Mouse (Mus musculus) heart, embryonic 12.5 days (tissue): ENCODE results near the gene Arhgef39. TPM values are rescaled to one million over a fixed set of nuclear protein-coding genes. Genes with fewer than 3 reads are reported as not detected.

ENCODE experiments used
- ATAC-seq: fragments of 200-750 bp; cut with Nextera tagmentation; 2 replicates; pipeline ENCODE4 v1.8.0; 2017; ENCODE audit warnings: moderate TSS enrichment, moderate library complexity; ENCODE audit not compliant: insufficient number of reproducible peaks, low FRiP score
- H3K27ac ChIP-seq: fragments of 300-500 bp; sonication (generic); 2 replicates; pipeline ENCODE4 v1.5.1; 2016; ENCODE audit warnings: mild to moderate bottlenecking, moderate library complexity; ENCODE audit not compliant: poor library complexity, severe bottlenecking
- H3K27me3 ChIP-seq: fragments of 300-500 bp; sonication (generic); replicated peaks from 2 replicates; pipeline ENCODE4 v1.6.1; 2016; ENCODE audit warnings: mild to moderate bottlenecking, moderate library complexity
- H3K36me3 ChIP-seq: fragments of 300-500 bp; sonication (generic); 2 replicates; pipeline ENCODE4 v1.6.1; 2016; ENCODE audit warnings: mild to moderate bottlenecking, moderate library complexity
- H3K4me1 ChIP-seq: fragments of 300-500 bp; sonication (generic); replicated peaks from 2 replicates; pipeline ENCODE4 v1.6.1; 2016; ENCODE audit warnings: mild to moderate bottlenecking
- H3K4me2 ChIP-seq: fragments of 300-500 bp; sonication (generic); 2 replicates; pipeline ENCODE4 v1.6.1; 2016; ENCODE audit warnings: mild to moderate bottlenecking, moderate library complexity
- H3K4me3 ChIP-seq: fragments of 300-500 bp; sonication (generic); 2 replicates; pipeline ENCODE4 v1.5.1; 2016; ENCODE audit warnings: mild to moderate bottlenecking
- H3K9ac ChIP-seq: fragments of 300-500 bp; sonication (generic); 2 replicates; pipeline ENCODE4 v1.6.1; 2016; ENCODE audit warnings: mild to moderate bottlenecking, moderate library complexity
- H3K9me3 ChIP-seq: fragments of 300-500 bp; sonication (generic); replicated peaks from 2 replicates; pipeline ENCODE4 v1.6.1; 2016; ENCODE audit warnings: mild to moderate bottlenecking, moderate library complexity
- WGBS: fragments of 180-500 bp; shearing (Covaris S2); methylation state at CpG from one replicate; pipeline ENCODE4 v1.1.7; 2016; 5-methylcytosine and 5-hydroxymethylcytosine counted together
- polyA plus RNA-seq: library from polyadenylated mRNA; unstranded; fragments of >200 nt; fragmentation: Nextera tagmentation; extraction: Ambion mirVana; gene quantifications from 2 replicates; pipeline ENCODE4 v1.2.1, GENCODE M21; 2016

Arhgef39 gene
- polyA plus RNA-seq, 1 experiment from 2014 or later = 37.7 TPM

DNA sequence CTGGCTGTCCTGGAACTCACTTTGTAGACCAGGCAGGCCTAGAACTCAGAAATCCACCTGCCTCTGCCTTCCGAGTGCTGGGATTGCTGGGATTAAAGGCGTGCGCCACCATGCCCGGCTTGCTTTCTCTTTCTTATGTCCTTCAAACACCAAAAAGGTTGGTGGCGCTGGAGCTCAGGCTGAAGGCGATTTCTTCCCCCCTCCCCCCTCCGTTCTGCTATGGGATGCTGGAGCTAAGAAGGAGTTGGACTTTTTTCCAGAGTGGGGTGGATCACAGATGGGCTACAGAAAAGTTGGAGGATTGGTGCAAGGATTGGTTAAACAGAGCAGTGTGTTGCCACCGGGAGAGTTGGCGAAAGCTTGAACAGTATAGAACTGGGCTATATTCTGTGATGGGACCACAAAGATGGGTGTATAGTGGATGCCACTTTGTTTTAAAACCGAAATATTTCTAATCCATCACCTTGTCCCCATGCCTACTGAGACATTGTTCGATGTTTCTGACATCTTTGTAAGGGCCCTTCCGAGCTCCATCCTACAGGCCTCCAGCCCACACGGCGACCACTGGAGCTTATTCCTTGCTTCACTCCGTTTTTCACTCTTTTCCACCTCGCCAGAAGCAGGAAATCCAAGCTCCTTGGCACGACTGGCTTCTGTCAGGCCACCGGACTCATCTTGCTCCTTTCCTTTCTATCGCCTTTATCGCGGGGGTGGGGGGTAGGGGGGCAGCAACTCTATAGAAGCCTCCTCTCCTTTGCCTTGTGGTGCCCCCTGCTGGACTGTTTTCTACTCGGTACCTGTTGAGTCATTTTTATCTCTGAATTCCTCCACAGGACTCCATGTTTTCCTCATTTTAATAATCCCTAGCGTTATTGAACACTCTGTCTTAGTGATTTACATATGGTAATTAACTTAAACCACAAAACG lies 20.3 kb downstream of the Arhgef39 start:
- H3K4me2 ChIP-seq = peak overlapping the region; percentile 48

GRCm38 (mm10) chr4:43478534-43478858 lies 21.0 kb downstream of the Arhgef39 start:
- H3K9ac ChIP-seq = peak overlapping the region; percentile 40; the same call in 1 of the 2 replicates

More for the DNA sequence above, 20.3 kb downstream of the Arhgef39 start:
- Histone ChIP-seq H3K27ac (no peak overlapping the region), H3K4me1 (no peaks in the 10 kb centered on the region; the same call in 1 of the 2 replicates), H3K36me3 (no peaks in the 10 kb centered on the region), H3K4me3 (peak overlapping the region; percentile 8; the same call in 1 of the 2 replicates), H3K9me3 (no peaks in the 10 kb centered on the region), H3K27me3 (peaks cover 4% of the 10 kb centered on the region; the same call in 1 of the 2 replicates), H3K9ac (no peak overlapping the region)
- WGBS = 44% methylated on average over 24 of the region's 24 CpGs
- ATAC-seq = no peak

DNA sequence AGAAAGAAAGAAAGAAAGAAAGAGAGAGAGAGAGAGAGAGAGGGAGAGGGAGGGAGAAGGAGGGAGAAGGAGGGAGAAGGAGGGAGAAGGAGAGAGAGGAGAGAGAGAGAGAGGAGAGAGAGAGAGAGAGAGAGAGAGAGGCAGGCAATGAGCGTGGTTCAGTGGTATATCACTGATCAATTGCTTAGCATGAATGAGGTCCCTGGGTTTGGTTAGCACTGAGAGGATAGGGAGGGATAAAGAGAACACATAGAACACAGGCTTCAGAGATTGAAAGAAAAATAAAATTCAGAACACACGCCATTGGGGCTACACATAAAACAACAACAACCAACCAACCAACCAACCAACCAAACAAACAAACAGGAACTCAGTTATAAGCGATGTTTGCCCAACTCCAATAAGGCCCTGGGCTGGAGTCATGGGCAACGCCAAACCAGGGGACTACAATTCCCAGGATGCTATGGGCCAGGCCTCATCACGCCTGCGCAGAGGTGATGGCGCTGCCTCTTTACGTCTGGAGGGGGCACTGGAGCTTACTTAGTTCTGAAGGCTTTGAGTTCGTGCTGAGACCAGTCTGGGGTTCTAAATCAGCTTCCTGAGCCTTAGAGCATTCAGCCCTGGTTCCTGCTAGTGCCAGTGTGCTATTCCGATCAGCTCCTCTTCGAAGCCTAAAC lies 21.5 kb downstream of the Arhgef39 start:
- peak; percentile 94 for ATAC-seq
- H3K4me1 ChIP-seq = no peaks in the 10 kb centered on the region; the same call in 1 of the 2 replicates
- H3K27me3 ChIP-seq = no peaks in the 10 kb centered on the region
- H3K27ac ChIP-seq = no peak overlapping the region
- H3K36me3 ChIP-seq = no peaks in the 10 kb centered on the region
- H3K9me3 ChIP-seq = no peaks in the 10 kb centered on the region
- 15% methylated on average over 11 of the region's 11 CpGs for WGBS
- peak overlapping the region; percentile 25 for H3K4me3 ChIP-seq
- peak overlapping the region; percentile 40; the same call in 1 of the 2 replicates for H3K9ac ChIP-seq
- H3K4me2 ChIP-seq = peak overlapping the region; percentile 56

More at GRCm38 (mm10) chr4:43478534-43478858, 21.0 kb downstream of the Arhgef39 start:
- 0 out of 2 replicates have a peak, but pooled peaks have one; percentile 10 for ATAC-seq
- peak overlapping the region; percentile 56 for H3K4me2 ChIP-seq
- no peak overlapping the region for H3K27ac ChIP-seq
- H3K4me1 ChIP-seq = no peaks in the 10 kb centered on the region; the same call in 1 of the 2 replicates
- peaks cover 2% of the 10 kb centered on the region; the same call in 1 of the 2 replicates for H3K27me3 ChIP-seq
- H3K9me3 ChIP-seq = no peaks in the 10 kb centered on the region
- WGBS = 46% methylated on average over 8 of the region's 8 CpGs
- H3K4me3 ChIP-seq = peak overlapping the region; percentile 25
- H3K36me3 ChIP-seq = no peaks in the 10 kb centered on the region

DNA sequence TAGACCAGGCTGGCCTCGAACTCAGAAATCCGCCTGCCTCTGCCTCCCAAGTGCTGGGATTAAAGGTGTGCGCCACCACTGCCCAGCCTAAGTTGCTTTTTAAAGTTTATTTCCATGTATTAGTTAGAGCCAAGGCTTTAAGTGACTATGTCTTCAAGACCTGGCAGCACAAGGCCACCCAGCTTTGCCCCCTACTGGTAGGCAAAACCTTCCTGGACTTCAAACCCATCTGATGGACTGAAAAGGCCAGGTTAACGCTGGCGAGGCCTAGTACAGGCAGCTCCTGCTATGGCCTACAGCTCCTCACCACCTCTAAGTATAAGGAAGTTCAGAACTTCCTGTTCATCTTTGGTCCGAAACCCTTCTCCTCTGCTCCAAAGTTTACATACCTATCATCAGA lies 22.9 kb downstream of the Arhgef39 start:
- H3K27me3 ChIP-seq = no peaks in the 10 kb centered on the region
- H3K27ac ChIP-seq = no peak overlapping the region
- no peaks in the 10 kb centered on the region for H3K36me3 ChIP-seq
- H3K9ac ChIP-seq = no peak overlapping the region
- no peaks in the 10 kb centered on the region; the same call in 1 of the 2 replicates for H3K4me1 ChIP-seq
- no peaks in the 10 kb centered on the region for H3K9me3 ChIP-seq
- 82% methylated on average over 6 of the region's 6 CpGs for WGBS
- H3K4me3 ChIP-seq = no peak overlapping the region
- H3K4me2 ChIP-seq = no peak overlapping the region
- ATAC-seq = no peak

DNA sequence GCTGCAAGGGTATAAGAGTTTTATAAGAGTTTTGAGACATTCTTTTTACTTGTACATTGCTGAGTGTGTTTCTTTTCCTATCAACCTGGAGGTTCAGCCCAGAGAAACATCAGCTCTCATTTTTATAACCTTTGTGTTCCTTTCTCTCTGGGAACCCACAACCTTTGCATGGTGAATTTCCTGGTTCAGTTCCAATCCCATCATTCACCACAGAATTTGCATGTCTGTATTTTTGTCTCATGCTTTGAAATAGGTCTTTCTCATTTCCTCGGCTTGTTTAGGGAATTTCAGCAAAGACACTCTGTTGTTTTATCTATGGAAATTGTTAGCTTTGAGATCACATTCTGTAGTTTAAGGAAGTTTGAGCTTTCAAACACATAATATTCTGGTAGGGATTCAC lies 25.9 kb downstream of the Arhgef39 start:
- H3K4me2 ChIP-seq = no peak overlapping the region
- H3K9me3 ChIP-seq = no peaks in the 10 kb centered on the region
- H3K9ac ChIP-seq = no peak overlapping the region
- no peaks in the 10 kb centered on the region for H3K27me3 ChIP-seq
- no peak overlapping the region for H3K4me3 ChIP-seq
- ATAC-seq = no peak
- 70% methylated on average over 1 of the region's 1 CpGs for WGBS
- H3K27ac ChIP-seq = no peak overlapping the region
- no peaks in the 10 kb centered on the region; the same call in 1 of the 2 replicates for H3K4me1 ChIP-seq
- no peaks in the 10 kb centered on the region for H3K36me3 ChIP-seq

DNA sequence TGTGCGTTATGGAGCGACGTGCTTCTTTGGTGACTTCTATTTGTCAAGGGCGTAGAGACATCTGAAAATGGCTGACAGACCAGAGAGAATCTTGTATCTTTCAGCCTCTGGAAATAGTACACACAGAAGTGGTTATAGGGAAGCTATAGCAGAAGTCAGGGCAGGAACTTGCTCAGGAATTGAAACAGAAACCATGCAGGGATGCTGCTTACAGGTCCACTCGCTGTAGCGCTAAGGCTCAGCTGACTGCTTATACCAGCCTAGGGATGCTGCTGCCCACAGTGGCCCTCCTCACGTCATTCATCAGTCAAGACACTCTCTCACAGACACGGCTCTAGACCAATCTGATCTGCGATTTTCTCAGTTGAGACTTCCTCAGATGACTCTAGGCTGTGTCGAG lies 29.2 kb downstream of the Arhgef39 start:
- H3K36me3 ChIP-seq = no peaks in the 10 kb centered on the region
- H3K4me1 ChIP-seq = no peaks in the 10 kb centered on the region
- no peak overlapping the region for H3K27ac ChIP-seq
- 87% methylated on average over 10 of the region's 10 CpGs for WGBS
- H3K4me3 ChIP-seq = no peak overlapping the region
- no peak overlapping the region for H3K9ac ChIP-seq
- ATAC-seq = no peak
- H3K9me3 ChIP-seq = no peaks in the 10 kb centered on the region
- no peak overlapping the region for H3K4me2 ChIP-seq
- no peaks in the 10 kb centered on the region for H3K27me3 ChIP-seq

- no peaks in the 10 kb centered on the region for H3K27me3 ChIP-seq
- no peak overlapping the region for H3K4me3 ChIP-seq
- WGBS = 85% methylated on average over 7 of the region's 7 CpGs
- no peaks in the 10 kb centered on the region for H3K9me3 ChIP-seq
- H3K9ac ChIP-seq = no peak overlapping the region
- no peak overlapping the region for H3K4me2 ChIP-seq
- ATAC-seq = no peak
- H3K36me3 ChIP-seq = no peaks in the 10 kb centered on the region
- no peaks in the 10 kb centered on the region for H3K4me1 ChIP-seq
- H3K27ac ChIP-seq = no peak overlapping the region
Measured at GRCm38 (mm10) chr4:43466872-43467271, 32.6 kb downstream of the Arhgef39 start.

DNA sequence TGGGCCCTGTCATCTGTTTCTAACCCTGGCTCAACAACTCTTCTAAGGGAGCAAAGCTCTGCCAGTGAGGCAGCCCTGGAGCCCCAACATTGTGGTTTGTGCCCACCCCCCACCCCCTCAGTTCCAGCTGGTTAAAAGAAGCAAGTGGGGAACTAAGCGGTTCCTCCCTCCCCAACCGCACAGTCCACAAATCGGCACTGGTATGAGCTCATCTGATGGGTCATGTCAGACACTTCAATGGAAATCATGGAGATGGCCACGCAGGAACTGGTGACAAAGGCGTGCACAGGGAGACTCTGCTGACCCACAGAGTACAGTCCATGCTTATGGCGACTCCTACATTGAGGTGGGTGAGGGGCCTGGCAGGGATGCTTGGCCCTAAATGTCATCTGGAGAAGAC lies 33.6 kb downstream of the Arhgef39 start:
- no peaks in the 10 kb centered on the region for H3K9me3 ChIP-seq
- H3K4me1 ChIP-seq = no peaks in the 10 kb centered on the region
- WGBS = 77% methylated on average over 6 of the region's 6 CpGs
- H3K4me2 ChIP-seq = no peak overlapping the region
- H3K9ac ChIP-seq = no peak overlapping the region
- ATAC-seq = 0 out of 2 replicates have a peak, but pooled peaks have one; percentile 36
- no peak overlapping the region for H3K27ac ChIP-seq
- H3K36me3 ChIP-seq = no peaks in the 10 kb centered on the region
- no peak overlapping the region for H3K4me3 ChIP-seq
- no peaks in the 10 kb centered on the region for H3K27me3 ChIP-seq

GRCm38 (mm10) chr4:43463102-43463501 lies 36.4 kb downstream of the Arhgef39 start:
- Histone ChIP-seq H3K4me2 (no peak overlapping the region), H3K9me3 (no peaks in the 10 kb centered on the region), H3K27me3 (0 out of 2 replicates have a peak, but pooled peaks cover 2% of the 10 kb centered on the region), H3K4me1 (no peaks in the 10 kb centered on the region), H3K4me3 (no peak overlapping the region), H3K36me3 (no peaks in the 10 kb centered on the region), H3K27ac (no peak overlapping the region), H3K9ac (no peak overlapping the region)
- WGBS = 80% methylated on average over 5 of the region's 5 CpGs
- no peak for ATAC-seq

DNA sequence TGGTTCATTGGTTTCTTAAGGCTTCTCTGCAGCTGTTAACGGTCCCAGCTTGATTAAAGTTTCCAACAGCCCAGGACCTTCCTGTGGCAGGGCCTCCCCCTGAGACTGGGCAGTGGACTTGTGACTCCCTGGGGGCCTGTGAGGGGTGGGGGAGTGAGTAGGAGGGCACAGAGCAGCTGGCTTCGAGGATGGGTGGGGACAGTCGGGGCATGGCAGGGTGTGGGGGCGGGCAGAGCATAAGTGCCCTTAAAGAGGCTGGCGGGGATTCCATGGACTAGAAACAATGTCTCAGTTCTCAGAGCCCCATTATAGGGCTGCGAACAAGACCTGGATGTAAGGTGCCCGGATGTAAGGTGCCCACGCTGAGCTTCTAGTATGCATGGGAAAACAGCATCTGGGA lies 42.4 kb downstream of the Arhgef39 start:
- Histone ChIP-seq H3K9me3 (no peaks in the 10 kb centered on the region), H3K4me3 (no peak overlapping the region), H3K9ac (no peak overlapping the region), H3K4me1 (peaks cover 30% of the 10 kb centered on the region), H3K27ac (no peak overlapping the region), H3K36me3 (no peaks in the 10 kb centered on the region), H3K4me2 (no peak overlapping the region), H3K27me3 (peaks cover 42% of the 10 kb centered on the region)
- 14% methylated on average over 8 of the region's 8 CpGs for WGBS
- ATAC-seq = no peak

DNA sequence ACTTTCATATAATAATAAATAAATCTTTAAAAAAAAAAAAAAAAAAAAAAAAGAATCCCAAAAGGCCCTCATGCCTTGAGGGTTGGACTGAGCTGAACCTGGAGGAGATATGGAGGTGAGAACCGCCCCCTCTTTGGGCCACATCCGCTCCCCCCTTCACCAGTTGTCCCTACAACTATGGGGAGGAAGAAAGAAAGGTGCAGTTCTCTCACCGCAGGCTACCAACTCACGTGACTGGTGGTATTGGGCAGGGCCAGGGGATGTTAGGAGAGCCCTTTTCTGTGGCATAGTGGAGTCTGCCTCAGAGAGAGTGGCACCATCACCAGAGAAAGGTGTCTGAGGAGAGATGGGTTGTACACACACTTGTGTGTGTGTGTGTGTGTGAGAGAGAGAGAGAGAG lies 43.0 kb downstream of the Arhgef39 start:
- H3K4me2 ChIP-seq = no peak overlapping the region

More for the DNA sequence above, 43.0 kb downstream of the Arhgef39 start:
- no peak overlapping the region for H3K9ac ChIP-seq
- 28% methylated on average over 4 of the region's 4 CpGs for WGBS
- H3K27ac ChIP-seq = no peak overlapping the region
- H3K27me3 ChIP-seq = peaks cover 49% of the 10 kb centered on the region
- no peak for ATAC-seq
- no peaks in the 10 kb centered on the region for H3K36me3 ChIP-seq
- peaks cover 30% of the 10 kb centered on the region for H3K4me1 ChIP-seq
- H3K4me3 ChIP-seq = no peak overlapping the region
- H3K9me3 ChIP-seq = no peaks in the 10 kb centered on the region
